ENCODE assay signal across 8 mouse cellular contexts in genomic region chr7:113607928-113608327, GRCm38 (mm10).
A peak's percentile ranks its signal among the peaks of the same experiment; 100 is the strongest.
DNase-seq lines count a peak whose midpoint lies in the region; ATAC-seq and TF ChIP-seq lines count a peak whose summit lies in the region.
"Had no signal": no experiment of that assay in that cellular context is flagged by ENCODE, and none has a peak within 500 bp of the region (broad histone marks: within the 10 kb centered on the region; RNA-seq: fewer than 3 reads in every experiment).

No protein-coding gene starts in this region.

- WGBS in midbrain, embryonic 10.5 days, result 38% methylated on average over 9 of the region's 9 CpGs
- WGBS in midbrain, embryonic 11.5 days, result 43% methylated on average over 9 of the region's 9 CpGs
- 46% methylated on average over 9 of the region's 9 CpGs for WGBS in hindbrain, embryonic 11.5 days

- no peaks in the 10 kb centered on the region for H3K27me3 ChIP-seq in midbrain, embryonic 10.5 days (ENCODE audit: low read depth, poor library complexity, severe bottlenecking)
- H3K27me3 ChIP-seq in midbrain, embryonic 11.5 days (ENCODE audit: control insufficient read depth, insufficient read depth, low read length), result no peaks in the 10 kb centered on the region
- no peaks in the 10 kb centered on the region for H3K27me3 ChIP-seq in hindbrain, embryonic 11.5 days (ENCODE audit: control insufficient read depth, insufficient read depth, low read length)
- H3K27me3 ChIP-seq: liver, embryonic 13.5 days had no signal

- no peak overlapping the region for H3K9ac ChIP-seq in midbrain, embryonic 11.5 days (ENCODE audit: low read length)
- no peak overlapping the region for H3K9ac ChIP-seq in hindbrain, embryonic 11.5 days (ENCODE audit: low read depth, low read length)
- H3K9ac ChIP-seq: liver, embryonic 13.5 days had no signal

- no peak overlapping the region for H3K4me3 ChIP-seq in midbrain, embryonic 10.5 days
- no peak overlapping the region for H3K4me3 ChIP-seq in midbrain, embryonic 11.5 days (ENCODE audit: low read depth, low read length)
- H3K4me3 ChIP-seq in cortical plate, adult 2 months (ENCODE audit: insufficient read depth, low read length), result no peak overlapping the region
- H3K4me3 ChIP-seq in hindbrain, embryonic 11.5 days (ENCODE audit: low read depth, low read length), result no peak overlapping the region
- H3K4me3 ChIP-seq: liver, embryonic 13.5 days had no signal

- no peak overlapping the region; the same call in 1 of the 2 replicates for H3K27ac ChIP-seq in midbrain, embryonic 10.5 days (replicated peaks)
- H3K27ac ChIP-seq in midbrain, embryonic 11.5 days (ENCODE audit: low read depth, low read length), result no peak overlapping the region
- no peak overlapping the region for H3K27ac ChIP-seq in cortical plate, adult 2 months (ENCODE audit: insufficient read depth, low read length)
- H3K27ac ChIP-seq in hindbrain, embryonic 11.5 days (ENCODE audit: low read depth, low read length), result no peak overlapping the region
- H3K27ac ChIP-seq: liver, embryonic 13.5 days had no signal

- no peak for ATAC-seq in midbrain, embryonic 11.5 days (ENCODE audit: low FRiP score)
- ATAC-seq in hindbrain, embryonic 11.5 days (ENCODE audit: low FRiP score), result no peak

- H3K36me3 ChIP-seq in midbrain, embryonic 10.5 days, result no peaks in the 10 kb centered on the region
- H3K36me3 ChIP-seq in midbrain, embryonic 11.5 days (ENCODE audit: control insufficient read depth, insufficient read depth, low read length), result no peaks in the 10 kb centered on the region
- no peaks in the 10 kb centered on the region for H3K36me3 ChIP-seq in hindbrain, embryonic 11.5 days (ENCODE audit: control insufficient read depth, insufficient read depth, low read length)
- H3K36me3 ChIP-seq: liver, embryonic 13.5 days had no signal

- TF ChIP-seq POLR2A in cortical plate, adult 2 months (IDR thresholded peaks at IDR 0.05; ENCODE audit: extremely low read depth, insufficient read depth, low read length), result no peak

- H3K9me3 ChIP-seq in midbrain, embryonic 10.5 days (replicated peaks), result no peaks in the 10 kb centered on the region
- no peaks in the 10 kb centered on the region for H3K9me3 ChIP-seq in midbrain, embryonic 11.5 days (ENCODE audit: control insufficient read depth, low read length)
- no peaks in the 10 kb centered on the region for H3K9me3 ChIP-seq in hindbrain, embryonic 11.5 days (ENCODE audit: control insufficient read depth, low read length)
- H3K9me3 ChIP-seq: liver, embryonic 13.5 days had no signal

- TF ChIP-seq CTCF in cortical plate, adult 2 months (IDR thresholded peaks at IDR 0.05; ENCODE audit: extremely low read depth, insufficient read depth, low read length), result peak; percentile 42; the same call in 1 of the 2 replicates

- DNase-seq in midbrain, embryonic 10.5 days (ENCODE audit: low spot score), result peak; percentile 32
- no peak for DNase-seq in midbrain, embryonic 11.5 days (ENCODE audit: low spot score, missing footprints)
- peak; percentile 48 for DNase-seq in hindbrain, embryonic 11.5 days (ENCODE audit: low spot score)
- DNase-seq in mesoderm, embryonic 11.5 days (ENCODE audit: low read depth, low spot score), result peak; percentile 27
- DNase-seq in gastrocnemius, adult 8-10 months (ENCODE audit: low spot score in 2 of 2), result no peak
- DNase-seq in urinary bladder, postnatal 25 days (ENCODE audit: low spot score), result no peak
- DNase-seq: liver, embryonic 13.5 days had no signal

- H3K4me1 ChIP-seq in midbrain, embryonic 10.5 days, result 0 out of 2 replicates have a peak, but pooled peaks cover 2% of the 10 kb centered on the region
- H3K4me1 ChIP-seq in midbrain, embryonic 11.5 days (ENCODE audit: control insufficient read depth, insufficient read depth, low read length), result no peaks in the 10 kb centered on the region
- peaks cover 2% of the 10 kb centered on the region; the same call in 1 of the 2 replicates for H3K4me1 ChIP-seq in cortical plate, adult 2 months (ENCODE audit: control insufficient read depth, insufficient read depth, low read length)
- no peaks in the 10 kb centered on the region for H3K4me1 ChIP-seq in hindbrain, embryonic 11.5 days (replicated peaks; ENCODE audit: control insufficient read depth, insufficient read depth, low read length)
- H3K4me1 ChIP-seq: liver, embryonic 13.5 days had no signal

- no peak overlapping the region for H3K4me2 ChIP-seq in midbrain, embryonic 11.5 days
- no peak overlapping the region for H3K4me2 ChIP-seq in hindbrain, embryonic 11.5 days (replicated peaks; ENCODE audit: low read depth, low read length)
- H3K4me2 ChIP-seq: liver, embryonic 13.5 days had no signal

Comparison
In these comparisons a context has a peak if more than half of its experiments do, and no peak if none do; other contexts are left out.
1. DNase-seq: peak in midbrain, embryonic 10.5 days (single experiment), hindbrain, embryonic 11.5 days (single experiment) and mesoderm, embryonic 11.5 days (single experiment); none in midbrain, embryonic 11.5 days (single experiment), gastrocnemius, adult 8-10 months (0 of 2) and urinary bladder, postnatal 25 days (single experiment).